Mouse (Mus musculus): ENCODE results near the gene Acp2. TPM values are rescaled to one million over a fixed set of nuclear protein-coding genes. Genes with fewer than 3 reads are reported as not detected.
A peak's percentile ranks its signal among the peaks of the same experiment; 100 is the strongest.

The Acp2 gene
- polyA plus RNA-seq, 1 experiment from 2014 or later: 38.0 TPM

DNA sequence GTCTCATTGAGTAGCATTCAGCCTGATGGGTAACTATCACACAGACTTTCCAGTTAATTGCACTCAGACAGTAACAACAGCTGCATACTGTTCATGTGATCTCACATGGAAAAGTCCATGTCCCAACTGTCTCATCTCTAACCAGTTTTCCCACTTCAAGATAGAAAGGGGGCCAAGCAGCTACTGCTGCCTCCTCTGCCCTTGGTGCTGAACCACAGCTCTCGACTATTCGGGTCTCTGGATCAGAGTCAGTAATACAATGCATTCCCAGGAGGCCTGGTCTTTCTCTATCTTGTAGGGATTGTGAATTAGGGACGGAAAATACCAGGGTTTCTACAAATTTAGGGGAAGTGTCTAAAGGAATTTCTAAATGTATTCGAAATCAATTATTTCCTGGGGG, 22.9 kb upstream of the Acp2 start:
- peak overlapping the region; percentile 78; the same call in 1 of the 2 replicates for H3K4me2 ChIP-seq
- 46% methylated on average over 4 of the region's 4 CpGs for WGBS
- ATAC-seq (ENCODE audit: low FRiP score): no peak

GRCm38 (mm10) chr2:91180706-91181105, 22.0 kb upstream of the Acp2 start:
- no peak for ATAC-seq (ENCODE audit: low FRiP score)
- Histone ChIP-seq H3K4me2 (peak overlapping the region; percentile 78), H3K27ac (no peak overlapping the region), H3K9me3 (no peaks in the 10 kb centered on the region), H3K27me3 (no peaks in the 10 kb centered on the region), H3K36me3 (peaks cover 28% of the 10 kb centered on the region), H3K4me3 (no peak overlapping the region), H3K4me1 (replicated peaks) (peaks cover 36% of the 10 kb centered on the region), H3K9ac (peak overlapping the region; percentile 88)
- 71% methylated on average over 5 of the region's 5 CpGs for WGBS

More for the DNA sequence above, 22.9 kb upstream of the Acp2 start:
- Histone ChIP-seq H3K4me1 (replicated peaks) (peaks cover 36% of the 10 kb centered on the region), H3K9ac (no peak overlapping the region), H3K9me3 (no peaks in the 10 kb centered on the region), H3K27me3 (no peaks in the 10 kb centered on the region), H3K27ac (no peak overlapping the region), H3K4me3 (no peak overlapping the region), H3K36me3 (peaks cover 34% of the 10 kb centered on the region)

GRCm38 (mm10) chr2:91182016-91182404, 20.7 kb upstream of the Acp2 start:
- WGBS: 9% methylated on average over 8 of the region's 8 CpGs
- no peak for ATAC-seq (ENCODE audit: low FRiP score)
- peaks cover 36% of the 10 kb centered on the region for H3K4me1 ChIP-seq (replicated peaks)
- peak overlapping the region; percentile 90 for H3K4me3 ChIP-seq
- H3K27ac ChIP-seq: peak overlapping the region; percentile 95
- no peaks in the 10 kb centered on the region for H3K27me3 ChIP-seq
- peak overlapping the region; percentile 78 for H3K4me2 ChIP-seq
- no peaks in the 10 kb centered on the region for H3K9me3 ChIP-seq
- peak overlapping the region; percentile 88 for H3K9ac ChIP-seq
- peaks cover 15% of the 10 kb centered on the region for H3K36me3 ChIP-seq

GRCm38 (mm10) chr2:91182405-91183147, 20.1 kb upstream of the Acp2 start:
- peak; percentile 97 for ATAC-seq (ENCODE audit: low FRiP score)
- under 1% methylated on average over 73 of the region's 81 CpGs for WGBS
- Histone ChIP-seq H3K9ac (peak overlapping the region; percentile 88), H3K36me3 (peaks cover 12% of the 10 kb centered on the region), H3K4me3 (peak overlapping the region; percentile 90), H3K4me1 (replicated peaks) (peaks cover 36% of the 10 kb centered on the region), H3K27ac (peak overlapping the region; percentile 95), H3K27me3 (no peaks in the 10 kb centered on the region), H3K4me2 (peak overlapping the region; percentile 78), H3K9me3 (no peaks in the 10 kb centered on the region)

DNA sequence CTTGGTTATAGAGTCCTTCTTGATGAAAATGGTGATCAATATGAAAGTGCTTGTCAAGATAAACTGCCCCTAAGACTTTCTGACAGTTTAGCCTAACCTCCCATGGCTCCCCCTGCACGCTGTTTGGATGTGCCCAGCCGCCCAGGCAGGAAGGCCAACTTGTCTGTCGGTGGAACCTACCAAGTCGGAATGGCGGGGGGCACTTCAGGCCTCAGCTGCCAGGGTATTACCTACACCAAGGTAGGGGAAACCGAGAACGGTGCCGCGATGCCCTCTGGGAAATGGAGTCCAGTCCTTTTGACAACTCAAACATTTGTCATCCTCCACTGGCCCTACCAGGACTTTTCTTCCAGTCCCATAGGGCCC, 19.6 kb upstream of the Acp2 start:
- H3K27me3 ChIP-seq: no peaks in the 10 kb centered on the region
- 0% methylated on average over 9 of the region's 9 CpGs for WGBS

DNA sequence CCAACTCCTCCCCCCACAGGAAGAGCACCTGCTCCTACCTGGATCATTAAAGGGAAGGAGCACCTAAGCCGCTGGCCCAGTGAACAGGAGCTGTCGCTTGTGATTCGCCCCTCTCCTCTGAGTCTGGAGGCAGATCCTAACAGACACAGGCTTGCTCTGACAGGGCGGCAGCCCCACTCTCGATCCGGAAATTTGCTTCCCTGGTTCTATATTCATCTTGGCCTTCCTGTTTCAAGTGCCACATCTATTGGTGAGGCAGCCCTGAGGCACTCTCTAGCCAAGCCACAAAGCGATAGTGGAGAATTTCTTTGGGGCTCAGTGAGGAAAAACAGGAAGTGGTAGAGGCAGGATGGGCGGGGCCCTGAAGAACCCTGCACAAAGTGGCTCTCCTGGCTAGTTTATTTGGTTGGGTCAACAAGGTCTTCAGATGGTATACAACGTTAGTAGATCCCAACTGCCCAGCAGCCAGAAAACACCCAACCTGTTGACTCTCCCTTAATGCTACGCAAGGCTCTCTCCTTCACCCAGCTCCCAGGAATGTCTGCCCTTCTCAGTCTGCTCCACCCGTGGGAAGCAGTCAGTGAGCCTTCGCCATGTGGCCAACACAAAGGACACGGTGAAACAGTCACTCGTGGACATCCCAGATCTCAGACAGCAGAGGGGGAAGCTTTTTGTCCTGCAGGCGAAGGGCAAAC, 18.8 kb upstream of the Acp2 start, which contains the start of gene Madd:
Gene Madd (minus strand): TSS at position 127 of the 695 bp plus-strand sequence.
- Histone ChIP-seq H3K4me2 (peak within 1 kb of the TSS; percentile 78), H3K4me1 (replicated peaks) (peaks cover 36% of the 10 kb centered on the region), H3K9ac (peak within 1 kb of the TSS; percentile 88), H3K36me3 (peaks cover 3% of the 10 kb centered on the region; the same call in 1 of the 2 replicates), H3K4me3 (peak within 1 kb of the TSS; percentile 90), H3K27me3 (no peaks in the 10 kb centered on the region), H3K27ac (peak within 1 kb of the TSS; percentile 95), H3K9me3 (no peaks in the 10 kb centered on the region)
- peak; percentile 1; the same call in 1 of the 2 replicates for ATAC-seq (ENCODE audit: low FRiP score)
- WGBS: 71% methylated on average over 15 of the region's 15 CpGs

More for the DNA sequence above, 19.6 kb upstream of the Acp2 start:
- Histone ChIP-seq H3K4me1 (replicated peaks) (peaks cover 36% of the 10 kb centered on the region), H3K27ac (peak overlapping the region; percentile 95), H3K9ac (peak overlapping the region; percentile 88), H3K4me2 (peak overlapping the region; percentile 78), H3K9me3 (no peaks in the 10 kb centered on the region), H3K4me3 (peak overlapping the region; percentile 90), H3K36me3 (peaks cover 7% of the 10 kb centered on the region)
- ATAC-seq (ENCODE audit: low FRiP score): peak; percentile 98

DNA sequence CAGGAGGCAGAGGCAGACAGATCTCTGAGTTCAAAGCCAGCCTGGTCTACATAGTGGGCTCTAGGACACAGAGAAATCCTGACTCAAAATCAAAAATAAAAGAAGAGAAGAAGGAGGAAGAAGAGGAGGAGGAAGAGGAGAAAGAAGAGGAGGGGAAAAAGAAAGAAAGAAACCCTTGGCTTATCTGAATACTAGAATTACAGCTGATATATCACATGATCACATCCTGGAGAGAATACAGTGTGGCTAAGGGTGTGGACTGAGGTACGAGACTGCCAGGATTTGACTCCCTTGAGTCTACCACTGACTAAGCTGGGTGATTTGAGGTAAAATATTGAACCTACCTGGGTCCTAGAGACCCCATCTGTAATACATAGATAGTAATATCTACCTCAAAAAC, 16.5 kb upstream of the Acp2 start:
- ATAC-seq (ENCODE audit: low FRiP score): no peak
- no peaks in the 10 kb centered on the region for H3K36me3 ChIP-seq
- H3K4me2 ChIP-seq: no peak overlapping the region
- H3K27ac ChIP-seq: no peak overlapping the region
- no peak overlapping the region for H3K4me3 ChIP-seq
- no peaks in the 10 kb centered on the region for H3K9me3 ChIP-seq
- WGBS: 77% methylated on average over 1 of the region's 1 CpGs
- no peak overlapping the region for H3K9ac ChIP-seq
- H3K27me3 ChIP-seq: 0 out of 2 replicates have a peak, but pooled peaks cover 3% of the 10 kb centered on the region
- H3K4me1 ChIP-seq (replicated peaks): peaks cover 19% of the 10 kb centered on the region

DNA sequence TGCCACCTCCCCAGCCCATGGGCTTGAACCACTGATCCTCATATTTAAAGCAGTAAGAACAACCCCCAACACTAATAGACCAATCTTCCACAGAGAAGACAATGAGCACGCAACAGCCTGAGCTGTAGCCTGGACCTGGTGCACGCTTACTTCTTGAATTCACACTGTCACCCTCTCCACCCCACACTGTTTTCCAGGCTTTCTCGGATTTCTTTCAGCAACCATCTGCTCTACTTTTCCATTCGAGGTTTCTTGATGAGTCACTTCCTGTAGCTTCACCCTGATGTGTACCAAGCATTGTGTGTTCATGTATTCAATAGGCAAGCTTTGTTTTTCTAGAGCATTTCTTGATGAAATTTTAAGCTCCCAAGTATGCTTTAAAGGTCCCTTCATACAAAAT, 15.3 kb upstream of the Acp2 start:
- Histone ChIP-seq H3K27ac (no peak overlapping the region), H3K4me3 (no peak overlapping the region), H3K27me3 (0 out of 2 replicates have a peak, but pooled peaks cover 3% of the 10 kb centered on the region), H3K4me2 (no peak overlapping the region), H3K36me3 (no peaks in the 10 kb centered on the region), H3K9me3 (no peaks in the 10 kb centered on the region), H3K4me1 (replicated peaks) (peaks cover 10% of the 10 kb centered on the region), H3K9ac (no peak overlapping the region)
- no peak for ATAC-seq (ENCODE audit: low FRiP score)
- WGBS: 75% methylated on average over 4 of the region's 4 CpGs

DNA sequence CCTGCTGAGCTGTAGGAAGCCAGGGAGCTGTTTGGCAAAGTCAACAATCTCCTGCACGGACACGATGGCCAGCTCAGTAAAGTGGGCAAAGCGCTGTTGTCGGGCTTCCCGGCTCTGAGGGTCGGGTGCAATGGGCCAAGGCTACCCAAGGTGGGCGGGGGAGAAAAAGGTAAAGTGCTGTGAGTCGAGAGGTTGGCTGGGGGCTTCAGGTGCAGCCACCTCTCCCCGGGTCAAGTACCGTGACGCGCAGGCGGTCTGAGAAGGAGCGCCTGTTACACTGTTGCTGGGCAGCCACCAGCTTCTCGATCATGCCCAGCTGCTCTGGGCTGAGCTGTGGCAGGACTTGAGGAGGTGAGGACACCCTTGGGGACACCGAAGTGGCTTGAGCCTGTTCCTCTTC, 12.2 kb upstream of the Acp2 start:
- Histone ChIP-seq H3K4me1 (replicated peaks) (peaks cover 11% of the 10 kb centered on the region), H3K27ac (no peak overlapping the region), H3K9me3 (no peaks in the 10 kb centered on the region), H3K4me2 (no peak overlapping the region), H3K9ac (no peak overlapping the region), H3K4me3 (no peak overlapping the region), H3K36me3 (no peaks in the 10 kb centered on the region), H3K27me3 (0 out of 2 replicates have a peak, but pooled peaks cover 10% of the 10 kb centered on the region)
- no peak for ATAC-seq (ENCODE audit: low FRiP score)
- WGBS: 86% methylated on average over 16 of the region's 16 CpGs

- no peak overlapping the region for H3K27ac ChIP-seq
- 3% methylated on average over 27 of the region's 27 CpGs for WGBS
- peak; percentile 77 for ATAC-seq (ENCODE audit: low FRiP score)
- H3K4me2 ChIP-seq: peak overlapping the region; percentile 57
- peak overlapping the region; percentile 63 for H3K9ac ChIP-seq
- H3K27me3 ChIP-seq: 0 out of 2 replicates have a peak, but pooled peaks cover 13% of the 10 kb centered on the region
- H3K9me3 ChIP-seq: no peaks in the 10 kb centered on the region
- H3K4me3 ChIP-seq: peak overlapping the region; percentile 33
- H3K4me1 ChIP-seq (replicated peaks): peaks cover 11% of the 10 kb centered on the region
- no peaks in the 10 kb centered on the region for H3K36me3 ChIP-seq
Measured at GRCm38 (mm10) chr2:91194624-91195332, 7.9 kb upstream of the Acp2 start.

- no peak for ATAC-seq (ENCODE audit: low FRiP score)
- H3K4me1 ChIP-seq (replicated peaks): peaks cover 15% of the 10 kb centered on the region
- H3K9me3 ChIP-seq: no peaks in the 10 kb centered on the region
- no peaks in the 10 kb centered on the region for H3K36me3 ChIP-seq
- no peak overlapping the region for H3K4me2 ChIP-seq
- H3K27ac ChIP-seq: no peak overlapping the region
- 73% methylated on average over 3 of the region's 3 CpGs for WGBS
- H3K4me3 ChIP-seq: no peak overlapping the region
- 0 out of 2 replicates have a peak, but pooled peaks cover 10% of the 10 kb centered on the region for H3K27me3 ChIP-seq
- H3K9ac ChIP-seq: no peak overlapping the region
Measured at GRCm38 (mm10) chr2:91196577-91197001, 6.1 kb upstream of the Acp2 start.

DNA sequence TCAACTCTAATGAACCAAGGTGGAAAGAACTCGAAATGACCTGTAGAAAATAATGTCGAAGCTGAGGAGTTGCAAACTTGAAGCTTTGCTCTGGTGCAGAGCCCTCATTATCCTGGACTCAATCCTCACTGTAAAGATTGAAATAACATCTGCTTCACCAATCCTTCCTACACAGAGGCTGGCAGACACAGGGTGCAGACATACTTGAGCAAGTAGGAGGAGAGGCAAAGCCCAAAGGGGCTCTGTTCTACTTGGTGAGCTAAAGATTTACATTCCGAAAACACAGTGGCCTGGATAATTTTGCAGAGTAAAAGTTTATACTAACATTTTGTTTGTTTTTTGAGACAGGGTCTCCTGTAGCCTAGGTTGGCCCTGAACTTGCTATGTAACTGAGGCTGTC, 3.8 kb upstream of the Acp2 start:
- Histone ChIP-seq H3K27me3 (0 out of 2 replicates have a peak, but pooled peaks cover 3% of the 10 kb centered on the region), H3K4me2 (no peak overlapping the region), H3K27ac (no peak overlapping the region), H3K4me1 (replicated peaks) (peaks cover 29% of the 10 kb centered on the region), H3K4me3 (no peak overlapping the region), H3K9me3 (no peaks in the 10 kb centered on the region), H3K36me3 (no peaks in the 10 kb centered on the region), H3K9ac (no peak overlapping the region)
- no peak for ATAC-seq (ENCODE audit: low FRiP score)
- 95% methylated on average over 3 of the region's 3 CpGs for WGBS
